Mouse (Mus musculus): Measurements from ENCODE around the gene Agk.
A peak's percentile ranks its signal among the peaks of the same experiment; 100 is the strongest.

The Agk gene

GRCm38 (mm10) chr6:40413046-40413445 is 88.1 kb downstream of the Agk start:
- no peak for DNase-seq

GRCm38 (mm10) chr6:40413565-40413964 is 88.6 kb downstream of the Agk start:
- no peak for DNase-seq

- no peak for DNase-seq
Measured at GRCm38 (mm10) chr6:40415799-40416198, 90.8 kb downstream of the Agk start.

- no peak for DNase-seq
Measured at GRCm38 (mm10) chr6:40418386-40418785, 93.4 kb downstream of the Agk start.

GRCm38 (mm10) chr6:40421099-40421498 is 96.1 kb downstream of the Agk start:
- no peak for DNase-seq

GRCm38 (mm10) chr6:40423013-40423412 is 98.0 kb downstream of the Agk start:
- no peak for DNase-seq

GRCm38 (mm10) chr6:40423774-40424173 is 98.8 kb downstream of the Agk start:
- peak; percentile 65 for DNase-seq

- no peak for DNase-seq
Measured at GRCm38 (mm10) chr6:40427441-40427840, 102.5 kb downstream of the Agk start.

- DNase-seq: no peak
Measured at GRCm38 (mm10) chr6:40428696-40429095, 103.7 kb downstream of the Agk start.

- no peak for DNase-seq
Measured at GRCm38 (mm10) chr6:40429521-40429931, 104.6 kb downstream of the Agk start.

GRCm38 (mm10) chr6:40430251-40430650 is 105.3 kb downstream of the Agk start:
- DNase-seq: no peak

- no peak for DNase-seq
Measured at GRCm38 (mm10) chr6:40430878-40431277, 105.9 kb downstream of the Agk start.

- DNase-seq: peak; percentile 12
Measured at GRCm38 (mm10) chr6:40431356-40431755, 106.4 kb downstream of the Agk start.

GRCm38 (mm10) chr6:40431812-40432211 is 106.8 kb downstream of the Agk start:
- no peak for DNase-seq

- no peak for DNase-seq
Measured at GRCm38 (mm10) chr6:40432346-40433275, 107.6 kb downstream of the Agk start.

GRCm38 (mm10) chr6:40434697-40435096 is 109.7 kb downstream of the Agk start:
- DNase-seq: no peak

- DNase-seq: peak; percentile 19
Measured at GRCm38 (mm10) chr6:40435151-40436046, 110.4 kb downstream of the Agk start.

GRCm38 (mm10) chr6:40436047-40436483 is 111.1 kb downstream of the Agk start, which contains the start of gene E330009J07Rik:
TSS of gene E330009J07Rik (minus strand) at chr6:40436135.
- DNase-seq: peak; percentile 81

GRCm38 (mm10) chr6:40438936-40439335 is 114.0 kb downstream of the Agk start, which contains the start of gene Wee2:
TSS of gene Wee2 (plus strand) at chr6:40439088.
- DNase-seq: no peak

- no peak for DNase-seq
Measured at GRCm38 (mm10) chr6:40439731-40440130, 114.8 kb downstream of the Agk start.

- no peak for DNase-seq
Measured at GRCm38 (mm10) chr6:40441276-40441675, 116.3 kb downstream of the Agk start.

GRCm38 (mm10) chr6:40441755-40442154 is 116.8 kb downstream of the Agk start:
- no peak for DNase-seq

GRCm38 (mm10) chr6:40443281-40443928 is 118.4 kb downstream of the Agk start:
- no peak for DNase-seq
